Mouse (Mus musculus) lung, embryonic 14.5 days (tissue): ENCODE results near the gene Ms4a4c. TPM values are rescaled to one million over a fixed set of nuclear protein-coding genes. Genes with fewer than 3 reads are reported as not detected.

ENCODE experiments used
- ATAC-seq: fragments of 200-750 bp; cut with Nextera tagmentation; 2 replicates; pipeline ENCODE4 v1.8.0; 2017; ENCODE audit warnings: mild to moderate bottlenecking, moderate TSS enrichment, moderate library complexity; ENCODE audit not compliant: insufficient read depth
- DNase-seq: peaks from one replicate; pipeline ENCODE4 v3.0.0-alpha.2; 2015
- H3K27ac ChIP-seq: fragments of 300-500 bp; sonication (generic); 2 replicates; pipeline ENCODE4 v1.5.1; 2014; ENCODE audit warnings: low read depth, mild to moderate bottlenecking, moderate library complexity
- H3K27me3 ChIP-seq: fragments of 300-500 bp; sonication (generic); 2 replicates; pipeline ENCODE4 v1.6.1; 2014; ENCODE audit warnings: low read length, control low read depth; ENCODE audit not compliant: insufficient read depth
- H3K36me3 ChIP-seq: fragments of 300-500 bp; sonication (generic); 2 replicates; pipeline ENCODE4 v1.6.1; 2014; ENCODE audit warnings: control low read depth; ENCODE audit not compliant: insufficient read depth
- H3K4me1 ChIP-seq: fragments of 300-500 bp; sonication (generic); 2 replicates; pipeline ENCODE4 v1.6.1; 2014; ENCODE audit warnings: antibody characterized with exemption, control low read depth; ENCODE audit not compliant: insufficient read depth
- H3K4me2 ChIP-seq: fragments of 300-500 bp; sonication (generic); 2 replicates; pipeline ENCODE4 v1.6.1; 2014; ENCODE audit warnings: mild to moderate bottlenecking
- H3K4me3 ChIP-seq: fragments of 300-500 bp; sonication (generic); 2 replicates; pipeline ENCODE4 v1.5.1; 2014; ENCODE audit warnings: low read depth, low read length
- H3K9ac ChIP-seq: fragments of 300-500 bp; sonication (generic); 2 replicates; pipeline ENCODE4 v1.6.1; 2014
- H3K9me3 ChIP-seq: fragments of 300-500 bp; sonication (generic); 2 replicates; pipeline ENCODE4 v1.6.1; 2016; ENCODE audit warnings: low read depth, low read length, control low read depth
- CTCF ChIP-seq: IDR thresholded peaks from 2 replicates; pipeline ENCODE4 v1.5.1; 2016; ENCODE audit warnings: antibody characterized with exemption, low read depth
- WGBS: fragments of 180-500 bp; shearing (Covaris S2); extraction: QIAGEN DNeasy Blood & Tissue Kit; methylation state at CpG from one replicate; pipeline ENCODE4 v1.1.7; 2014; 5-methylcytosine and 5-hydroxymethylcytosine counted together
- polyA plus RNA-seq: library from polyadenylated mRNA; unstranded; fragments of >200 nt; fragmentation: Nextera tagmentation; extraction: Ambion mirVana; gene quantifications from 2 replicates; pipeline ENCODE4 v1.2.1, GENCODE M21; 2014

Ms4a4c gene
- polyA plus RNA-seq = 0.63 and 1.5 TPM in 2 replicates

GRCm38 (mm10) chr19:11404527-11404926, at the start of gene Ms4a4c:
TSS of gene Ms4a4c (plus strand) at chr19:11404770.
- WGBS = 83% methylated on average over 3 of the region's 3 CpGs
- no peak for DNase-seq
- Histone ChIP-seq H3K9ac (no peak within 1 kb of the TSS), H3K36me3 (no peaks in the 10 kb centered on the region), H3K27me3 (no peaks in the 10 kb centered on the region), H3K27ac (no peak within 1 kb of the TSS), H3K4me1 (no peaks in the 10 kb centered on the region), H3K9me3 (no peaks in the 10 kb centered on the region), H3K4me3 (no peak within 1 kb of the TSS), H3K4me2 (no peak within 1 kb of the TSS)
- ATAC-seq = no peak
- no peak for TF ChIP-seq CTCF

- Histone ChIP-seq H3K27ac (no peak overlapping the region), H3K4me2 (no peak overlapping the region), H3K4me3 (no peak overlapping the region), H3K9ac (no peak overlapping the region), H3K9me3 (no peaks in the 10 kb centered on the region), H3K27me3 (no peaks in the 10 kb centered on the region), H3K36me3 (no peaks in the 10 kb centered on the region), H3K4me1 (no peaks in the 10 kb centered on the region)
- no peak for DNase-seq
- no peak for ATAC-seq
- no peak for TF ChIP-seq CTCF
- 63% methylated on average over 7 of the region's 7 CpGs for WGBS
Measured at GRCm38 (mm10) chr19:11355730-11356129, 48.8 kb upstream of the Ms4a4c start.

- TF ChIP-seq CTCF = no peak
- H3K27ac ChIP-seq = no peak overlapping the region
- no peak overlapping the region for H3K4me2 ChIP-seq
- H3K4me1 ChIP-seq = no peaks in the 10 kb centered on the region
- ATAC-seq (no peak), DNase-seq (peak; percentile 25)
- no peak overlapping the region for H3K9ac ChIP-seq
- H3K4me3 ChIP-seq = no peak overlapping the region
- no peaks in the 10 kb centered on the region for H3K9me3 ChIP-seq
- WGBS = 45% methylated on average over 3 of the region's 3 CpGs
- H3K27me3 ChIP-seq = no peaks in the 10 kb centered on the region
- H3K36me3 ChIP-seq = no peaks in the 10 kb centered on the region
Measured at GRCm38 (mm10) chr19:11360106-11360505, 44.5 kb upstream of the Ms4a4c start.

GRCm38 (mm10) chr19:11362002-11362401, 42.6 kb upstream of the Ms4a4c start:
- H3K9ac ChIP-seq = no peak overlapping the region
- no peaks in the 10 kb centered on the region for H3K36me3 ChIP-seq
- H3K9me3 ChIP-seq = no peaks in the 10 kb centered on the region
- no peak for DNase-seq
- H3K4me2 ChIP-seq = no peak overlapping the region
- no peak overlapping the region for H3K27ac ChIP-seq
- H3K27me3 ChIP-seq = no peaks in the 10 kb centered on the region
- no peak for TF ChIP-seq CTCF
- H3K4me3 ChIP-seq = no peak overlapping the region
- ATAC-seq = no peak
- H3K4me1 ChIP-seq = no peaks in the 10 kb centered on the region

GRCm38 (mm10) chr19:11368310-11368709, 36.3 kb upstream of the Ms4a4c start:
- Histone ChIP-seq H3K4me3 (no peak overlapping the region), H3K36me3 (no peaks in the 10 kb centered on the region), H3K9ac (no peak overlapping the region), H3K4me2 (no peak overlapping the region), H3K9me3 (no peaks in the 10 kb centered on the region), H3K27me3 (no peaks in the 10 kb centered on the region), H3K27ac (no peak overlapping the region), H3K4me1 (no peaks in the 10 kb centered on the region)
- DNase-seq = no peak
- no peak for TF ChIP-seq CTCF
- no peak for ATAC-seq
- 70% methylated on average over 3 of the region's 3 CpGs for WGBS

- Histone ChIP-seq H3K27me3 (no peaks in the 10 kb centered on the region), H3K4me2 (no peak overlapping the region), H3K4me3 (no peak overlapping the region), H3K9me3 (no peaks in the 10 kb centered on the region), H3K27ac (no peak overlapping the region), H3K4me1 (no peaks in the 10 kb centered on the region), H3K36me3 (no peaks in the 10 kb centered on the region), H3K9ac (no peak overlapping the region)
- no peak for DNase-seq
- ATAC-seq = no peak
- TF ChIP-seq CTCF = no peak
Measured at GRCm38 (mm10) chr19:11371181-11371580, 33.4 kb upstream of the Ms4a4c start.

- no peak within 1 kb of the TSS for H3K4me2 ChIP-seq
- no peak for ATAC-seq
- TF ChIP-seq CTCF = no peak
- no peaks in the 10 kb centered on the region for H3K9me3 ChIP-seq
- H3K36me3 ChIP-seq = no peaks in the 10 kb centered on the region
- no peak within 1 kb of the TSS for H3K27ac ChIP-seq
- no peaks in the 10 kb centered on the region for H3K27me3 ChIP-seq
- DNase-seq = peak; percentile 1
- no peak within 1 kb of the TSS for H3K9ac ChIP-seq
- WGBS = 74% methylated on average over 2 of the region's 2 CpGs
- no peaks in the 10 kb centered on the region for H3K4me1 ChIP-seq
- H3K4me3 ChIP-seq = no peak within 1 kb of the TSS
Measured at GRCm38 (mm10) chr19:11375273-11375672, 29.3 kb upstream of the Ms4a4c start, which contains the start of gene Ms4a4a. TSS of gene Ms4a4a (plus strand) at chr19:11375523.

- Histone ChIP-seq H3K4me2 (no peak overlapping the region), H3K9ac (no peak overlapping the region), H3K4me1 (no peaks in the 10 kb centered on the region), H3K27ac (no peak overlapping the region), H3K27me3 (no peaks in the 10 kb centered on the region), H3K4me3 (no peak overlapping the region), H3K36me3 (no peaks in the 10 kb centered on the region), H3K9me3 (no peaks in the 10 kb centered on the region)
- TF ChIP-seq CTCF = no peak
- ATAC-seq (no peak), DNase-seq (peak; percentile 1)
- WGBS = 70% methylated on average over 2 of the region's 2 CpGs
Measured at GRCm38 (mm10) chr19:11376399-11376798, 28.2 kb upstream of the Ms4a4c start.
